Mouse (Mus musculus) Muller cell, postnatal 12 days (primary cell): Measurements from ENCODE around the gene Capn5.

Experiments used
- DNase-seq: peaks from one replicate; pipeline ENCODE4 v3.0.0-alpha.2; 2015; ENCODE audit errors: inconsistent ontology term

The Capn5 gene

GRCm38 (mm10) chr7:98148721-98149407 lies 29.2 kb downstream of the Capn5 start:
- DNase-seq: no peak

GRCm38 (mm10) chr7:98147766-98148165 lies 30.3 kb downstream of the Capn5 start:
- no peak for DNase-seq

GRCm38 (mm10) chr7:98146447-98146845 lies 31.6 kb downstream of the Capn5 start:
- no peak for DNase-seq

GRCm38 (mm10) chr7:98145842-98146446 lies 32.1 kb downstream of the Capn5 start:
- peak; percentile 65 for DNase-seq

GRCm38 (mm10) chr7:98145402-98145801 lies 32.7 kb downstream of the Capn5 start, which contains the start of gene Omp:
Gene Omp, minus strand, starts transcription at chr7:98145502.
- DNase-seq: no peak

- DNase-seq: no peak
Observed at GRCm38 (mm10) chr7:98142648-98143047, 35.4 kb downstream of the Capn5 start.

- no peak for DNase-seq
Observed at GRCm38 (mm10) chr7:98142247-98142646, 35.8 kb downstream of the Capn5 start.

- peak; percentile 43 for DNase-seq
Observed at GRCm38 (mm10) chr7:98141206-98141605, 36.9 kb downstream of the Capn5 start.

GRCm38 (mm10) chr7:98140597-98140996 lies 37.5 kb downstream of the Capn5 start:
- DNase-seq: peak; percentile 40

- DNase-seq: peak; percentile 50
Observed at GRCm38 (mm10) chr7:98139216-98139615, 38.9 kb downstream of the Capn5 start.

- DNase-seq: no peak
Observed at GRCm38 (mm10) chr7:98137995-98138394, 40.1 kb downstream of the Capn5 start.

GRCm38 (mm10) chr7:98137583-98137982 lies 40.5 kb downstream of the Capn5 start:
- DNase-seq: no peak

- no peak for DNase-seq
Observed at GRCm38 (mm10) chr7:98131751-98132150, 46.3 kb downstream of the Capn5 start.

GRCm38 (mm10) chr7:98125473-98125872 lies 52.6 kb downstream of the Capn5 start:
- no peak for DNase-seq

GRCm38 (mm10) chr7:98124701-98125100 lies 53.4 kb downstream of the Capn5 start:
- no peak for DNase-seq

- DNase-seq: no peak
Observed at GRCm38 (mm10) chr7:98121673-98122072, 56.4 kb downstream of the Capn5 start.

GRCm38 (mm10) chr7:98121241-98121640 lies 56.8 kb downstream of the Capn5 start:
- DNase-seq: no peak

GRCm38 (mm10) chr7:98120325-98120724 lies 57.7 kb downstream of the Capn5 start:
- peak; percentile 56 for DNase-seq

- DNase-seq: no peak
Observed at GRCm38 (mm10) chr7:98119961-98120232, 58.2 kb downstream of the Capn5 start.

GRCm38 (mm10) chr7:98119179-98119960 lies 58.7 kb downstream of the Capn5 start, which contains the start of gene Myo7a:
Gene Myo7a, minus strand, starts transcription at chr7:98119524.
- peak; percentile 88 for DNase-seq

- DNase-seq: peak; percentile 94
Observed at GRCm38 (mm10) chr7:98117012-98117660, 60.9 kb downstream of the Capn5 start.

- DNase-seq: no peak
Observed at GRCm38 (mm10) chr7:98114656-98115055, 63.4 kb downstream of the Capn5 start.
